In genomic region chr17:74043754-74044153, GRCm38 (mm10) we compare ENCODE assay signal across 15 mouse cellular contexts. TPM values are rescaled to one million over a fixed set of nuclear protein-coding genes. Genes with fewer than 3 reads are reported as not detected.
A peak's percentile ranks its signal among the peaks of the same experiment; 100 is the strongest.
DNase-seq lines count a peak whose midpoint lies in the region; ATAC-seq lines count a peak whose summit lies in the region.
"Had no signal": no experiment of that assay in that cellular context is flagged by ENCODE, and none has a peak within 500 bp of the region (broad histone marks: within the 10 kb centered on the region; RNA-seq: fewer than 3 reads in every experiment).

No protein-coding gene starts in this region.

- no peak for ATAC-seq in inflammation-experienced regulatory T-cells, adult 6 months
- ATAC-seq: liver, postnatal 0 days had no signal

- intact Hi-C loops in left cerebral cortex, postnatal 36 days (cut with DNase I), result no loop called here

- peak; percentile 53 for DNase-seq in adrenal gland, adult 8-10 months
- DNase-seq in adrenal gland, postnatal 25 days, result no peak
- peak; percentile 13 to 25 for DNase-seq in layer of hippocampus, adult 8-10 months (ENCODE audit: low spot score in 2 of 2)
- DNase-seq in layer of hippocampus, adult 9-10 months (ENCODE audit: low spot score), result no peak
- peak; percentile 34 for DNase-seq in cerebellum, adult 9-10 months
- DNase-seq in kidney, postnatal 25 days, result peak; percentile 56 to 82
- no peak for DNase-seq in left cerebral cortex, postnatal 36 days (ENCODE audit: low spot score in 2 of 2)
- DNase-seq: B cell, adult 2 months; gastrocnemius, adult 2 months; liver, postnatal 0 days had no signal

RNA-seq across cellular contexts. Expression of gene Srd5a2, which starts 4.0 kb away (rescaled TPM):
- total RNA-seq in adrenal gland, adult 8-10 months (2022), result 1,000 to 10,000 TPM in 2 of 4 experiments, 100 to 1,000 TPM in 2; 113 to 4,046 (median 2,061) TPM
- total RNA-seq in adrenal gland, postnatal 25 days (2021), result 117 and 154 TPM in 2 replicates
- total RNA-seq in layer of hippocampus, adult 8-10 months (2022), result under 1 TPM in 3 of 4 experiments, not detected in 1; 0.33 to 0.68 (median 0.54) TPM
- polyA plus RNA-seq in inflammation-experienced regulatory T-cells, adult 6 months (2017; shearing (Covaris generic)), result not detected
- total RNA-seq in left cerebral cortex, postnatal 36 days (2021), result under 1 TPM in 1 of 2 experiments, not detected in 1; 0.32 TPM
- total RNA-seq: gastrocnemius, adult 2 months; neutrophil, adult 5-6 weeks had no signal
- polyA plus RNA-seq: erythroblast, embryonic 14.5 days; hindbrain, embryonic 11.5 days; liver, postnatal 0 days; midbrain, embryonic 12.5 days had no signal

Comparison
In these comparisons a context has a peak if more than half of its experiments do, and no peak if none do; other contexts are left out.
1. DNase-seq: peak in adrenal gland, adult 8-10 months (single experiment), layer of hippocampus, adult 8-10 months (2 of 2), cerebellum, adult 9-10 months (single experiment) and kidney, postnatal 25 days (2 of 2); none in adrenal gland, postnatal 25 days (single experiment), layer of hippocampus, adult 9-10 months (single experiment) and left cerebral cortex, postnatal 36 days (0 of 2).
2. RNA of gene Srd5a2, which starts 4.0 kb away (total RNA-seq): 113 to 4,046 TPM in adrenal gland, adult 8-10 months and 117 to 154 TPM in adrenal gland, postnatal 25 days; 0.33 to 0.68 TPM in layer of hippocampus, adult 8-10 months and 0.32 TPM in left cerebral cortex, postnatal 36 days; every median in the first group is over 10 times any median in the second.